In genomic region chr3:135580439-135581275, GRCm38 (mm10) we compare ENCODE assay signal across 10 mouse cellular contexts.
DNase-seq lines count a peak whose midpoint lies in the region; ATAC-seq and TF ChIP-seq lines count a peak whose summit lies in the region.
"Had no signal": no experiment of that assay in that cellular context is flagged by ENCODE, and none has a peak within 500 bp of the region (broad histone marks: within the 10 kb centered on the region; RNA-seq: fewer than 3 reads in every experiment).

No protein-coding gene starts in this region.

- H3K4me3 ChIP-seq in midbrain, embryonic 14.5 days (replicated peaks; ENCODE audit: low read depth, low read length) = no peak overlapping the region
- no peak overlapping the region for H3K4me3 ChIP-seq in midbrain, embryonic 13.5 days (replicated peaks)
- H3K4me3 ChIP-seq in embryonic facial prominence, embryonic 15.5 days (replicated peaks) = no peak overlapping the region
- H3K4me3 ChIP-seq in intestine, postnatal 0 days (ENCODE audit: low read depth, low read length) = no peak overlapping the region
- H3K4me3 ChIP-seq: liver, embryonic 15.5 days; neural tube, embryonic 12.5 days had no signal

- 0 out of 2 replicates have a peak, but pooled peaks cover 6% of the 10 kb centered on the region for H3K36me3 ChIP-seq in midbrain, embryonic 14.5 days (ENCODE audit: control insufficient read depth, insufficient read depth, low read length)
- peaks cover 14% of the 10 kb centered on the region for H3K36me3 ChIP-seq in midbrain, embryonic 13.5 days
- H3K36me3 ChIP-seq in embryonic facial prominence, embryonic 15.5 days = peaks cover 20% of the 10 kb centered on the region
- H3K36me3 ChIP-seq in intestine, postnatal 0 days (ENCODE audit: control insufficient read depth, insufficient read depth) = peaks cover 14% of the 10 kb centered on the region; the same call in 1 of the 2 replicates

- H3K4me1 ChIP-seq in midbrain, embryonic 14.5 days (ENCODE audit: control insufficient read depth, insufficient read depth, low read length) = 0 out of 2 replicates have a peak, but pooled peaks cover 4% of the 10 kb centered on the region
- H3K4me1 ChIP-seq in midbrain, embryonic 13.5 days (replicated peaks) = peaks cover 10% of the 10 kb centered on the region
- H3K4me1 ChIP-seq in embryonic facial prominence, embryonic 15.5 days = peaks cover 21% of the 10 kb centered on the region
- H3K4me1 ChIP-seq in intestine, postnatal 0 days (replicated peaks; ENCODE audit: control insufficient read depth, insufficient read depth, low read length) = no peaks in the 10 kb centered on the region

- no peaks in the 10 kb centered on the region for H3K27me3 ChIP-seq in midbrain, embryonic 14.5 days (ENCODE audit: control insufficient read depth, insufficient read depth, low read length)
- no peaks in the 10 kb centered on the region for H3K27me3 ChIP-seq in midbrain, embryonic 13.5 days
- H3K27me3 ChIP-seq in embryonic facial prominence, embryonic 15.5 days = no peaks in the 10 kb centered on the region
- no peaks in the 10 kb centered on the region for H3K27me3 ChIP-seq in intestine, postnatal 0 days (replicated peaks; ENCODE audit: control insufficient read depth, insufficient read depth, low read length)
- H3K27me3 ChIP-seq: liver, embryonic 15.5 days; neural tube, embryonic 12.5 days had no signal

- TF ChIP-seq CTCF in intestine, postnatal 0 days (IDR thresholded peaks at IDR 0.05; ENCODE audit: low read depth) = no peak

- 0 out of 2 replicates have a peak overlapping the region, but pooled peaks have one; percentile 45 for H3K27ac ChIP-seq in midbrain, embryonic 14.5 days (replicated peaks; ENCODE audit: low read depth, low read length)
- no peak overlapping the region for H3K27ac ChIP-seq in midbrain, embryonic 13.5 days
- no peak overlapping the region for H3K27ac ChIP-seq in embryonic facial prominence, embryonic 15.5 days (replicated peaks)
- no peak overlapping the region for H3K27ac ChIP-seq in intestine, postnatal 0 days (ENCODE audit: low read depth, low read length)
- H3K27ac ChIP-seq: liver, embryonic 15.5 days; neural tube, embryonic 12.5 days had no signal

- ATAC-seq in midbrain, embryonic 14.5 days (ENCODE audit: low FRiP score, low TSS enrichment) = no peak
- ATAC-seq in midbrain, embryonic 13.5 days = no peak
- ATAC-seq in embryonic facial prominence, embryonic 15.5 days (ENCODE audit: insufficient number of reproducible peaks, low FRiP score, low TSS enrichment, low read depth) = peak; percentile 27; the same call in 1 of the 2 replicates
- 0 out of 2 replicates have a peak, but pooled peaks have one; percentile 46 for ATAC-seq in intestine, postnatal 0 days

- H3K4me2 ChIP-seq in midbrain, embryonic 14.5 days (ENCODE audit: low read length) = no peak overlapping the region
- no peak overlapping the region for H3K4me2 ChIP-seq in midbrain, embryonic 13.5 days (replicated peaks)
- H3K4me2 ChIP-seq in embryonic facial prominence, embryonic 15.5 days (replicated peaks) = no peak overlapping the region
- H3K4me2 ChIP-seq in intestine, postnatal 0 days (replicated peaks; ENCODE audit: low read depth) = no peak overlapping the region
- H3K4me2 ChIP-seq: liver, embryonic 15.5 days; neural tube, embryonic 12.5 days had no signal

- no peak for DNase-seq in midbrain, embryonic 14.5 days
- DNase-seq in skeletal muscle tissue, adult 2 months (ENCODE audit: low read depth, low spot score) = peak; percentile 55
- DNase-seq in right cerebral cortex, postnatal 14 days = no peak
- no peak for DNase-seq in right cerebral cortex, adult 2 months (ENCODE audit: low spot score in 2 of 2)
- DNase-seq: cerebellum, postnatal 25 days had no signal

- 88% methylated on average over 21 of the region's 21 CpGs for WGBS in midbrain, embryonic 14.5 days
- 84% methylated on average over 21 of the region's 21 CpGs for WGBS in midbrain, embryonic 13.5 days
- WGBS in embryonic facial prominence, embryonic 15.5 days = 65% methylated on average over 21 of the region's 21 CpGs
- 70% methylated on average over 21 of the region's 21 CpGs for WGBS in intestine, postnatal 0 days

- H3K9ac ChIP-seq in midbrain, embryonic 14.5 days (replicated peaks; ENCODE audit: low read length) = no peak overlapping the region
- H3K9ac ChIP-seq in midbrain, embryonic 13.5 days (replicated peaks) = no peak overlapping the region
- no peak overlapping the region for H3K9ac ChIP-seq in embryonic facial prominence, embryonic 15.5 days
- H3K9ac ChIP-seq in intestine, postnatal 0 days (ENCODE audit: low read depth, low read length) = no peak overlapping the region
- H3K9ac ChIP-seq: liver, embryonic 15.5 days; neural tube, embryonic 12.5 days had no signal

- no peaks in the 10 kb centered on the region for H3K9me3 ChIP-seq in midbrain, embryonic 14.5 days (ENCODE audit: control insufficient read depth, low read length)
- no peaks in the 10 kb centered on the region for H3K9me3 ChIP-seq in midbrain, embryonic 13.5 days
- 0 out of 2 replicates have a peak, but pooled peaks cover 3% of the 10 kb centered on the region for H3K9me3 ChIP-seq in embryonic facial prominence, embryonic 15.5 days (replicated peaks)
- H3K9me3 ChIP-seq in intestine, postnatal 0 days (ENCODE audit: control insufficient read depth) = no peaks in the 10 kb centered on the region
- H3K9me3 ChIP-seq: liver, embryonic 15.5 days; neural tube, embryonic 12.5 days had no signal

Comparison
In these comparisons a context has a peak if more than half of its experiments do, and no peak if none do; other contexts are left out.
1. ATAC-seq: peak in embryonic facial prominence, embryonic 15.5 days (single experiment) and intestine, postnatal 0 days (single experiment); none in midbrain, embryonic 14.5 days (single experiment) and midbrain, embryonic 13.5 days (single experiment).